ENCODE assay signal across 13 mouse cellular contexts in genomic region chr3:152149863-152150262, GRCm38 (mm10). TPM values are rescaled to one million over a fixed set of nuclear protein-coding genes. Genes with fewer than 3 reads are reported as not detected.
DNase-seq lines count a peak whose midpoint lies in the region; ATAC-seq and TF ChIP-seq lines count a peak whose summit lies in the region.
"Had no signal": no experiment of that assay in that cellular context is flagged by ENCODE, and none has a peak within 500 bp of the region (broad histone marks: within the 10 kb centered on the region; RNA-seq: fewer than 3 reads in every experiment).

No protein-coding gene starts in this region.

- TF ChIP-seq CTCF in liver, postnatal 0 days (IDR thresholded peaks at IDR 0.05; ENCODE audit: low read depth), result no peak

- no peak overlapping the region for H3K4me3 ChIP-seq in kidney, embryonic 14.5 days (ENCODE audit: low read length)
- no peak overlapping the region for H3K4me3 ChIP-seq in liver, postnatal 0 days (ENCODE audit: low read depth, low read length)
- H3K4me3 ChIP-seq: embryonic facial prominence, embryonic 12.5 days; forebrain, embryonic 12.5 days had no signal

- WGBS in kidney, embryonic 14.5 days, result 61% methylated on average over 3 of the region's 3 CpGs
- WGBS in liver, postnatal 0 days (ENCODE audit: insufficient replicate concordance), result 8% methylated on average over 3 of the region's 3 CpGs

- ATAC-seq in kidney, embryonic 14.5 days (ENCODE audit: low FRiP score, low TSS enrichment), result no peak; the same call in 1 of the 2 replicates
- ATAC-seq in liver, postnatal 0 days, result no peak
- ATAC-seq: inflammation-experienced regulatory T-cells, adult 6 months had no signal

- no peak overlapping the region for H3K9ac ChIP-seq in kidney, embryonic 14.5 days (ENCODE audit: low read depth, low read length)
- no peak overlapping the region for H3K9ac ChIP-seq in liver, postnatal 0 days (replicated peaks)
- H3K9ac ChIP-seq: embryonic facial prominence, embryonic 12.5 days; forebrain, embryonic 12.5 days had no signal

- no peak overlapping the region for H3K4me2 ChIP-seq in kidney, embryonic 14.5 days (replicated peaks; ENCODE audit: low read depth, low read length)
- H3K4me2 ChIP-seq in liver, postnatal 0 days (ENCODE audit: low read depth, low read length), result no peak overlapping the region
- H3K4me2 ChIP-seq: embryonic facial prominence, embryonic 12.5 days; forebrain, embryonic 12.5 days had no signal

- intact Hi-C loops in left cerebral cortex, postnatal 36 days (cut with DNase I), result loop anchor here (5.0 kb wide), 1 partner anchor 38 kb away; no protein-coding TSS in a partner anchor

- no peaks in the 10 kb centered on the region for H3K36me3 ChIP-seq in kidney, embryonic 14.5 days (ENCODE audit: control insufficient read depth, insufficient read depth, low read length)
- no peaks in the 10 kb centered on the region for H3K36me3 ChIP-seq in liver, postnatal 0 days (replicated peaks; ENCODE audit: insufficient read depth, low read length)
- H3K36me3 ChIP-seq: embryonic facial prominence, embryonic 12.5 days; forebrain, embryonic 12.5 days had no signal

- peak overlapping the region; percentile 74; the same call in 1 of the 2 replicates for H3K27ac ChIP-seq in kidney, embryonic 14.5 days (ENCODE audit: low read depth, low read length)
- peak overlapping the region; percentile 45; the same call in 1 of the 2 replicates for H3K27ac ChIP-seq in liver, postnatal 0 days (ENCODE audit: low read depth)
- H3K27ac ChIP-seq: embryonic facial prominence, embryonic 12.5 days; forebrain, embryonic 12.5 days had no signal

- H3K9me3 ChIP-seq in kidney, embryonic 14.5 days (ENCODE audit: control insufficient read depth, low read length), result no peaks in the 10 kb centered on the region
- H3K9me3 ChIP-seq in liver, postnatal 0 days (ENCODE audit: low read length), result no peaks in the 10 kb centered on the region
- H3K9me3 ChIP-seq: embryonic facial prominence, embryonic 12.5 days; forebrain, embryonic 12.5 days had no signal

- peaks cover 8% of the 10 kb centered on the region; the same call in 1 of the 2 replicates for H3K4me1 ChIP-seq in kidney, embryonic 14.5 days (ENCODE audit: control insufficient read depth, insufficient read depth, low read length)
- H3K4me1 ChIP-seq in liver, postnatal 0 days (ENCODE audit: insufficient read depth), result peaks cover 36% of the 10 kb centered on the region
- H3K4me1 ChIP-seq: embryonic facial prominence, embryonic 12.5 days; forebrain, embryonic 12.5 days had no signal

- no peak for TF ChIP-seq EP300 in liver, postnatal 0 days (IDR thresholded peaks at IDR 0.05; ENCODE audit: low read depth)

- H3K27me3 ChIP-seq in kidney, embryonic 14.5 days (ENCODE audit: control insufficient read depth, insufficient read depth, low read length), result no peaks in the 10 kb centered on the region
- H3K27me3 ChIP-seq in liver, postnatal 0 days (ENCODE audit: insufficient read depth, low read length), result no peaks in the 10 kb centered on the region
- H3K27me3 ChIP-seq: embryonic facial prominence, embryonic 12.5 days; forebrain, embryonic 12.5 days had no signal

- peak; percentile 21 for DNase-seq in lung, postnatal 36 days
- no peak for DNase-seq in lung, postnatal 10 days
- no peak for DNase-seq in liver, postnatal 0 days
- no peak for DNase-seq in left cerebral cortex, postnatal 36 days (ENCODE audit: low spot score in 2 of 2)
- DNase-seq in cerebellum, postnatal 14 days, result no peak
- DNase-seq in Muller cell, postnatal 12 days (ENCODE audit: inconsistent ontology term), result no peak
- DNase-seq: cerebellum, adult 9-11 months; gastrocnemius, postnatal 10 days; thymus, postnatal 14 days had no signal

RNA-seq across cellular contexts. Expression of gene Gipc2, which starts 16.2 kb away (rescaled TPM):
- 16.0 and 22.2 TPM in 2 replicates for polyA plus RNA-seq in kidney, embryonic 14.5 days (2014; fragmentation: Nextera tagmentation; extraction: Ambion mirVana)
- 3.5 and 5.0 TPM in 2 replicates for polyA plus RNA-seq in liver, postnatal 0 days (2015; fragmentation: Nextera tagmentation; extraction: Ambion mirVana)
- 1 to 10 TPM; 3.8 to 7.9 TPM for total RNA-seq in left cerebral cortex, postnatal 36 days (2021)
- polyA plus RNA-seq: inflammation-experienced regulatory T-cells, adult 6 months had no signal
